Mouse (Mus musculus): Measurements from ENCODE around the gene Cbln3. TPM values are rescaled to one million over a fixed set of nuclear protein-coding genes. Genes with fewer than 3 reads are reported as not detected.
A peak's percentile ranks its signal among the peaks of the same experiment; 100 is the strongest.

Cbln3 gene
- polyA plus RNA-seq, 1 experiment from 2014 or later: 0.23 TPM

DNA sequence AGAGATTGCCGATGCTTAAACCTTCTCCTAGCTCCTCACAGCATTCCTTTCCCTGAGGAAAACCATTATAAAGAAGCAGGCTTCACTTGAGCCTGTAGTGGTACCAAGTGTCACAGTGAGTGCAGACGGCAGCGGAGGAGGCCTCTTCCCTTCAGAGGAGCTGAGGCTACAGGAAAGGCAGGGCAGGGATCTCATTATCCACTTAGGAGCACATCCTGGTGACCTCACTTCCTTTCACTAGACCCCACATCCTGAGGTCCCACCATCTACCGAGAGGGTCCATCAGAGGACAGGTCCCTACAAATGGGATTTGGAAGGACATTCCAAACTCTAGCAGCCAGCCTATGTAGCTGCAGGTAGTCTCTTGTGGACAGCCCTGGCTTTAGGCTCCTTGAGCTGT, 26.6 kb downstream of the Cbln3 start:
- Histone ChIP-seq H3K4me3 (ENCODE audit: low read length) (no peak overlapping the region), H3K9ac (ENCODE audit: low read depth, low read length) (no peak overlapping the region), H3K27me3 (ENCODE audit: control insufficient read depth, insufficient read depth, low read length) (no peaks in the 10 kb centered on the region), H3K4me1 (ENCODE audit: control insufficient read depth, insufficient read depth, low read length) (peaks cover 39% of the 10 kb centered on the region), H3K4me2 (replicated peaks; ENCODE audit: low read depth, low read length) (peak overlapping the region; percentile 11; the same call in 1 of the 2 replicates), H3K9me3 (ENCODE audit: control insufficient read depth, low read length) (no peaks in the 10 kb centered on the region), H3K36me3 (ENCODE audit: control insufficient read depth, insufficient read depth, low read length) (0 out of 2 replicates have a peak, but pooled peaks cover 3% of the 10 kb centered on the region), H3K27ac (ENCODE audit: low read depth, low read length) (no peak overlapping the region; the same call in 1 of the 2 replicates)
- WGBS: 50% methylated on average over 4 of the region's 4 CpGs
- ATAC-seq (ENCODE audit: low FRiP score, low TSS enrichment): no peak

DNA sequence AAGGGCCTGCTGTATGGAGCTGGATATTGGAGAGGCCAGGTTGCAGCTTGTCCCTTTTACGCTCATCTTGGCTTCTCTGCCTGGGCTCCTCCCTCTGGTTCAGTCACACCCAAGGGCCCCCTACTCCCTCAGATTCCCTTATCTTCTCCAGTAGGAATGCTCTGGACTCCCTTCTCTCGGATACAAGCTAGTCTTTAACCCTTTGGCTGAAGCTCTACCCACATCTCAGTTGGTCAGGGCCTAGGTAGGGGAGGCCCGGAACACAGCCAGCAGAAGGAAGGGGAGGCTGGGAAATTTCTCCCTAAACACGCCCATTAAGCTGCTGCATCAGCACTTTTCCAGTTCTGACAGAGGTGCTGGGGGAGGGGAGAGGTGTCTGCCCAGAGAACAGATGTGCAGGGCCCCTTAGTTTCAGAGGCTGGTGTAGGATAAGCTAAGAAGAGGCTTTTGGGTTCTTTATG, 29.1 kb downstream of the Cbln3 start:
- Histone ChIP-seq H3K4me3 (ENCODE audit: low read length) (peak overlapping the region; percentile 66), H3K27ac (ENCODE audit: low read depth, low read length) (peak overlapping the region; percentile 97), H3K36me3 (ENCODE audit: control insufficient read depth, insufficient read depth, low read length) (0 out of 2 replicates have a peak, but pooled peaks cover 3% of the 10 kb centered on the region), H3K9ac (ENCODE audit: low read depth, low read length) (peak overlapping the region; percentile 81), H3K9me3 (ENCODE audit: control insufficient read depth, low read length) (no peaks in the 10 kb centered on the region), H3K4me1 (ENCODE audit: control insufficient read depth, insufficient read depth, low read length) (peaks cover 36% of the 10 kb centered on the region), H3K4me2 (replicated peaks; ENCODE audit: low read depth, low read length) (peak overlapping the region; percentile 73), H3K27me3 (ENCODE audit: control insufficient read depth, insufficient read depth, low read length) (no peaks in the 10 kb centered on the region)
- 1% methylated on average over 4 of the region's 4 CpGs for WGBS
- ATAC-seq (ENCODE audit: low FRiP score, low TSS enrichment): peak; percentile 33

DNA sequence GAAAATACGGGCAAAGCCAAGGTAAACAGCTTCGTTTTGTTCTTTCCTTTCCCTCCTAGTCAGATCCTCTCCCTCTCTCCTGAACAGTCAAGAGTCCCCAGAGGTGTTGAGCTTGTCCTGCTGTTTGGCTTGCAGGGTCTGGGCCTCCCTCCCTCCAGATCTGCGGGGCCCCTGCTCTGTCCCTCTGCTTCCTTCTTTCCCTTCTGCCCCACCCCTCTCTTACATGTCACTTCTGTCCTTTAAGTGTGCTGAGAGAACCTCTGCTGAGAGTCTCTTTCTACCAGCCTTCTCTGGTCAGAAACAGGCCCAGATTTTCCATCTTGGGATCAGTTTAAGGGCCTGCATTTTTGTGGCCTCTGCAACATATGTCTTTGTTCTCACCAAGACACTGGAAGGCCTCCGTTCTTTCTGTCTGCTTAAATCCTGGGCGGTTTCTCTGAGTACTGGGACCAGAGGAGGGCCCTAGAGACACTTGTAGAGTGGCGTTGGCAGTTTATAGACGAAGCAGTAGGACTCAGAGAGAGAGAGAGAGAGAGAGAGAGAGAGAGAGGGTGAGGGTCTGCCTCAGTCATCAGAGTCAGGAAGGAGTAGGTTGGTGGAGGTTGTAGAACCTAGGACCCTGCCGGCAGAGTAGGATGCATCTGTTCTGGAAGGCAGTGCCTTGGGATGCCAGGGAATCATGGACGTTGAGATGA, 29.6 kb downstream of the Cbln3 start:
- Histone ChIP-seq H3K4me2 (replicated peaks; ENCODE audit: low read depth, low read length) (peak overlapping the region; percentile 73), H3K36me3 (ENCODE audit: control insufficient read depth, insufficient read depth, low read length) (0 out of 2 replicates have a peak, but pooled peaks cover 3% of the 10 kb centered on the region), H3K9ac (ENCODE audit: low read depth, low read length) (peak overlapping the region; percentile 81), H3K27me3 (ENCODE audit: control insufficient read depth, insufficient read depth, low read length) (no peaks in the 10 kb centered on the region), H3K27ac (ENCODE audit: low read depth, low read length) (peak overlapping the region; percentile 97), H3K9me3 (ENCODE audit: control insufficient read depth, low read length) (no peaks in the 10 kb centered on the region), H3K4me3 (ENCODE audit: low read length) (peak overlapping the region; percentile 66), H3K4me1 (ENCODE audit: control insufficient read depth, insufficient read depth, low read length) (peaks cover 36% of the 10 kb centered on the region)
- 0 out of 2 replicates have a peak, but pooled peaks have one; percentile 6 for ATAC-seq (ENCODE audit: low FRiP score, low TSS enrichment)
- WGBS: under 1% methylated on average over 9 of the region's 9 CpGs

DNA sequence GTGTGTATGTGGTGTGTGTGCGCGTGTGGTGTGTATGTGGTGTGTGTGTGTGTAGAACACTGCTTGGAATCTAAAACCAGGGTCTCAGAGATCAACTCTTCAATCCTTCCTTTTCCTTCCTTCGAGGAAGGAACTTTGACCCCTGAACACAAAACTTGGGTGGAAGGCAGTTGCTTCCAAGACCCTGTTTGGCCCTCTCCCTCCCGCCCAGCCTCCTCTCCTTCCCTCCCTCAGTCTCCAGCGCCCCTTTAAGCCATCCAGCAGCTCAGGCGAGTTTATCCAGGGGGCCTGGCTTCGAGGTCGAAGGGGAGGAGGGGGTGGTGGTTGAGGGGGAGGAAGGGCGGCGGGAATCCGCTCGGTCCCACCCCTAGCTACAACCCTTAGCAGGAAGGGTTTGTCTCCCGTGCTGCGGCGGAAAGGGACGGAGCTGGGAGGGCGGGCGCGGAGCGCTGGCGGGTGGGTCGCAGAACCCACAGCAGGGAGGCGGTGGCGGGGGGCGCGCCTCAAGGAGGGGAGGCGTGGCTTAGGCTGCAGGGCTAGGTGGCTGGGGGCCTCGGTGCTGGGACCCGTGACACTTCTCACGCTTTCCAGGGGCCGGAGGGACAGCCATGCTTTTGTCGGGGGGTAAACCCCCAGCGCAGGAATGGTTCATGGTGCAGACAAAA, 30.4 kb downstream of the Cbln3 start, which contains the start of gene Nynrin:
Gene Nynrin, plus strand, starts transcription at position 390 of the 665 bp plus-strand sequence.
- WGBS: under 1% methylated on average over 31 of the region's 33 CpGs
- Histone ChIP-seq H3K4me3 (ENCODE audit: low read length) (peak within 1 kb of the TSS; percentile 66), H3K4me2 (replicated peaks; ENCODE audit: low read depth, low read length) (peak within 1 kb of the TSS; percentile 73), H3K9me3 (ENCODE audit: control insufficient read depth, low read length) (no peaks in the 10 kb centered on the region), H3K27me3 (ENCODE audit: control insufficient read depth, insufficient read depth, low read length) (no peaks in the 10 kb centered on the region), H3K36me3 (ENCODE audit: control insufficient read depth, insufficient read depth, low read length) (0 out of 2 replicates have a peak, but pooled peaks cover 3% of the 10 kb centered on the region), H3K4me1 (ENCODE audit: control insufficient read depth, insufficient read depth, low read length) (peaks cover 36% of the 10 kb centered on the region), H3K9ac (ENCODE audit: low read depth, low read length) (peak within 1 kb of the TSS; percentile 81), H3K27ac (ENCODE audit: low read depth, low read length) (peak within 1 kb of the TSS; percentile 97)
- ATAC-seq (ENCODE audit: low FRiP score, low TSS enrichment): peak; percentile 90

DNA sequence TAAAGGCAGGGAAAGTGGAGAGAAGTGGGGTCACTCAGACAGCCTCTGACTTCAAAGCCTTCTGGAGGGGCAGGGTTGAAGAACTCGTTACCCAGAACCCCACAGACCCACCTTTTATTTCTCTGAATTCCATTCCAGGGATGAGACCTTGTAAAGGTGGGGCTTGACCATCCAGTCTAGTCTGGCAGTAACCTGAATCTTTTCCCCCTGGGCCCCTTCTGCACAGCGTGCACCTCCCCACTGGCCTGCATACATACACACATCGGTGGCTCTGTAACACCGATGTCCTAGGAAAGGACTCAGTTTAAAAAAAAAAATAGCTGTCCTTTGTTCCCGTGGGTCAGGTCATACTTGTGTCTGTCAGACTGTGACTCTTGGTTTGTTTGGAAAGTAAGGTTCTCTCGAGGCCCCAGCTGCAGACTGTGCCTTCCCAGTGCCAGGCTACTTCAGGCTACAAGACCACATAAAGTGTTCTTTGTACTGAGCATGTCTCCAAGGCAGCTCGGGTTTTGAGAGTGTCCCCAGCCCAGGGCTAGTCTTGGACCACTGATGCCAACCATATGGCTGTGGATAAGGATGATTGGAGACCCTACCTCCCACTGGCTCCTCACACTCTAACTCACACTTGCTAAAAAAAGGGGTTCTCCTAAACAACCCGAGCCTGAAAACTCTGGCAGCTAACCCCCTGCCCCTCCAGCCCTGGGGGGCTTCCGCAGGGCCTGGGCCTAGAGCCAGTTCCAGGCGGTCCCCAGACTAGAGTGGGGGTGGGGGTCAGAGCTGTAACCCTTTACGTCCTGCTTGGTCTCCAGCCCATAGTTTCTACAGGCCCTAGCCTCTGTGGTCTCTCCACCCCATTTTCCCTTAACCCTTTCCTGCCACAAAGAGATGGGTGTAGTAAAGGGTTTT, 31.3 kb downstream of the Cbln3 start:
- peaks cover 36% of the 10 kb centered on the region for H3K4me1 ChIP-seq (ENCODE audit: control insufficient read depth, insufficient read depth, low read length)
- H3K9me3 ChIP-seq (ENCODE audit: control insufficient read depth, low read length): no peaks in the 10 kb centered on the region
- no peaks in the 10 kb centered on the region for H3K27me3 ChIP-seq (ENCODE audit: control insufficient read depth, insufficient read depth, low read length)
- peak overlapping the region; percentile 66 for H3K4me3 ChIP-seq (ENCODE audit: low read length)
- H3K9ac ChIP-seq (ENCODE audit: low read depth, low read length): peak overlapping the region; percentile 81; the same call in 1 of the 2 replicates
- peak overlapping the region; percentile 97 for H3K27ac ChIP-seq (ENCODE audit: low read depth, low read length)
- H3K4me2 ChIP-seq (replicated peaks; ENCODE audit: low read depth, low read length): peak overlapping the region; percentile 73
- 0 out of 2 replicates have a peak, but pooled peaks cover 3% of the 10 kb centered on the region for H3K36me3 ChIP-seq (ENCODE audit: control insufficient read depth, insufficient read depth, low read length)
- peak; percentile 81 for ATAC-seq (ENCODE audit: low FRiP score, low TSS enrichment)
- 4% methylated on average over 11 of the region's 11 CpGs for WGBS

DNA sequence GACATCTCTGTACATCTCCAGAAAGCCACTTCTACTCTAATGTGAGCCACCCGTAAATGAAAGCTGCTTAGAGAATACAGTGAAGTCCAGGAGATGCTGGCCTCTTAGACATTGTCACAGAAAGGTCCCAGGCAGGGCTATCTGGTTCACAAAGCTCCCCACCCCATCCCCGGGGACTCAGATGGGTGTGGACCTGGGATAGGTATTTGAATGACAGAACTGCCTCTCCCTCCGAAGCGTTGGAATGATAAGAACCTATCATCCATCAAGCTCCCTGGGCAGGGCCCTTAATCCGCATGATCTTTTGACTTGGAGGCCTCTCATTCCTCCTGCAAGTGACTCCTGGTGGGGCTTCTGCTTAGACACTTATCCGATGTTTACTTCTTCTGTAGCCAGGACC, 33.3 kb downstream of the Cbln3 start:
- no peaks in the 10 kb centered on the region for H3K36me3 ChIP-seq (ENCODE audit: control insufficient read depth, insufficient read depth, low read length)
- no peak for ATAC-seq (ENCODE audit: low FRiP score, low TSS enrichment)
- peaks cover 20% of the 10 kb centered on the region for H3K4me1 ChIP-seq (ENCODE audit: control insufficient read depth, insufficient read depth, low read length)
- no peaks in the 10 kb centered on the region for H3K9me3 ChIP-seq (ENCODE audit: control insufficient read depth, low read length)
- H3K9ac ChIP-seq (ENCODE audit: low read depth, low read length): no peak overlapping the region
- H3K27me3 ChIP-seq (ENCODE audit: control insufficient read depth, insufficient read depth, low read length): no peaks in the 10 kb centered on the region
- H3K4me2 ChIP-seq (replicated peaks; ENCODE audit: low read depth, low read length): no peak overlapping the region
- 76% methylated on average over 6 of the region's 6 CpGs for WGBS
- H3K4me3 ChIP-seq (ENCODE audit: low read length): no peak overlapping the region
- H3K27ac ChIP-seq (ENCODE audit: low read depth, low read length): no peak overlapping the region

DNA sequence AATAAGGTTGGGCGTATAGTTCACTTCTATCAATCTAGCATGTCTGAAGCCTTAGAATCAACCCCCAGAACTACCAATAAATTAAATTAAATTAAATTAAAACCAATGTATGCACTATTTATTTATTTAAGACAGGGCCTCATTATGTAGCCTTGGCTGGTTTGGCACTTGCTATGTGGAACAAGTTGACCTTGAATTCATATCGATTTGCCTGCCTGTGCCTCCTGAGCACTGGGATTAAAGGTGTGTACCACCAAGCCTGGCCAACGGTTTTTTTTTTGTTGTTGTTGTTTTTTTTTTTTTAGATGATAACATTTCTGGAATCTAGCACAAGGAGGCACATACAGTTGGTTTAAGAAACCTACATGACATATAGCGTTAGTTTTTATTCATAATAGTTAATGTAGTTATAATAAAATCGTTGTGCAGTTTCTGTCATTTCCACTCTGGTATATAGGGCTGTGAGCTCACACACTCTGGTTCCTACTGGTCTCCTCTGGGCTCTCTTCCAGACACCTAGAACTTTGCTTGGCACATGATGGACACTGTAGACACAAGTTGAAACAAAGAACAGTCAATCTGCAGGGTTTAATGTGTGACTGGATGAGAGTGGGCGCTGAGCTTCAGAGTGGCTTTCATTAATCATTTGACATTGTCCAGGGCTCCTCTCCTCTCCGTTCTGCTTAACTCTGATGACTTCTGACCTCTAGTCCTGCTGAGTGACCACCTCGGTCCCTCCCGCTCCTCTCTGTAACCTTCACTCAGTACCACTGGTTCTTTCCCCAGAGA, 38.5 kb downstream of the Cbln3 start:
- Histone ChIP-seq H3K4me2 (replicated peaks; ENCODE audit: low read depth, low read length) (no peak overlapping the region), H3K9ac (ENCODE audit: low read depth, low read length) (no peak overlapping the region), H3K27ac (ENCODE audit: low read depth, low read length) (no peak overlapping the region), H3K36me3 (ENCODE audit: control insufficient read depth, insufficient read depth, low read length) (no peaks in the 10 kb centered on the region), H3K4me1 (ENCODE audit: control insufficient read depth, insufficient read depth, low read length) (no peaks in the 10 kb centered on the region), H3K4me3 (ENCODE audit: low read length) (no peak overlapping the region), H3K27me3 (ENCODE audit: control insufficient read depth, insufficient read depth, low read length) (no peaks in the 10 kb centered on the region), H3K9me3 (ENCODE audit: control insufficient read depth, low read length) (no peaks in the 10 kb centered on the region)
- WGBS: 59% methylated on average over 9 of the region's 9 CpGs
- no peak for ATAC-seq (ENCODE audit: low FRiP score, low TSS enrichment)

DNA sequence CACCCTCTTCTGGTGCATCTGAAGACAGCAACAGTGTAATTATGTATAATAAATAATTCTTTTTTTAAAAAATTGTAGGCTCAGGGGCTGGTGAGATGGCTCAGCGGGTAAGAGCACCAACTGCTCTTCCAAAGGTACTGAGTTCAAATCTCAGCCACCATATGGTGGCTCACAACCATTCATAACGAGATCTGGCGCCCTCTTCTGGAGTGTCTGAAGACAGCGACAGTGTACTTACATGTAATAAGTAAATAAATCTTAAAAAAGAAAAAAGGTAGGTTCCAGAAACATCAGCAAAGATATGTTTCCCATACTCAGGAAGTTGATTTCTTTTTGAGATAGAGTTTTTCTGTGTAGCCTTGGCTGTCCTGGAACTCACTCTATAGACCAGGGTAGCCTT, 41.4 kb downstream of the Cbln3 start:
- 79% methylated on average over 4 of the region's 4 CpGs for WGBS
- ATAC-seq (ENCODE audit: low FRiP score, low TSS enrichment): no peak
- no peak overlapping the region for H3K4me3 ChIP-seq (ENCODE audit: low read length)
- no peak overlapping the region for H3K9ac ChIP-seq (ENCODE audit: low read depth, low read length)
- no peaks in the 10 kb centered on the region for H3K9me3 ChIP-seq (ENCODE audit: control insufficient read depth, low read length)
- H3K4me1 ChIP-seq (ENCODE audit: control insufficient read depth, insufficient read depth, low read length): no peaks in the 10 kb centered on the region
- H3K4me2 ChIP-seq (replicated peaks; ENCODE audit: low read depth, low read length): no peak overlapping the region
- H3K36me3 ChIP-seq (ENCODE audit: control insufficient read depth, insufficient read depth, low read length): no peaks in the 10 kb centered on the region
- no peak overlapping the region for H3K27ac ChIP-seq (ENCODE audit: low read depth, low read length)
- no peaks in the 10 kb centered on the region for H3K27me3 ChIP-seq (ENCODE audit: control insufficient read depth, insufficient read depth, low read length)
